Mouse (Mus musculus): Measurements from ENCODE around the gene Arntl2.

Arntl2 gene

DNA sequence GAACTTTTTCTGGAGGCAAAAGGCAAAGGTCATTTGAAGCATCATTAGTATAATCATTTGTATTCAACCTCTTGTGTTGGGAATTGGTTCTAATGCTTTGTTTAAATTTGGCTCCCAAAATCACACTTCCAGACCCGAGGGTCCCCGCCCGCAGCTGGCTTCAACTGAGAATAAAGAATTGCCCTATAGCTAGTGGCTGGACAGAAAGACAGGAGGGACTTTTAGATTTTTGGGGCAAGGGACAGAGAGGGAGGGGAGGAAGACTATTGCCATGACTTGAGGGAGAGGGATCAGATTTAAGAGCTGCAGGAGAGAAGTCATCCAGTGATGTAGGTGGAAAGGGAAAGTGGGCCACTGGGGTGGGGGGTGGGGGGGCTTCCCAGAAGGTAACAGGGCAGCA, 14.3 kb upstream of the Arntl2 start:
- DNase-seq (ENCODE audit: low spot score in 2 of 2), result no peak

DNA sequence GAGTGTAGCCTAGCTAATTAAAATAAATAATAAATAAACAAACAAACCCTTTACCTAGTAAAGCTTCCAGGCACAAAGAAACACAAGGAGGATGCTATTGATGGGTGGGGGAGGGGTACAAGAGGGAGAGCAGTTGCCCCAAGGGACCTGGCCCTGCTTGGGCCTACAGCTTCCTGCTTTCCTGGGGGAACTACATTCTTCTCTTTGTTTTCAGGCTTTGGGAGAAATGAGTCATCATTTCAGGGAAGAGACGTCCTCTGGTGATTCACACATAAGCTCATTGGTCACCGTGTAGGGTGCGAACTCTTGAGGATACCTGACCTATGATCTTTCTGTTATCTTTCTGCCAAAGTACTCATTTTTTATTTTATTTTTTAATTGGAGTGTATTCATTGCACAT, 2.3 kb upstream of the Arntl2 start:
- DNase-seq (ENCODE audit: low spot score in 2 of 2), result no peak

DNA sequence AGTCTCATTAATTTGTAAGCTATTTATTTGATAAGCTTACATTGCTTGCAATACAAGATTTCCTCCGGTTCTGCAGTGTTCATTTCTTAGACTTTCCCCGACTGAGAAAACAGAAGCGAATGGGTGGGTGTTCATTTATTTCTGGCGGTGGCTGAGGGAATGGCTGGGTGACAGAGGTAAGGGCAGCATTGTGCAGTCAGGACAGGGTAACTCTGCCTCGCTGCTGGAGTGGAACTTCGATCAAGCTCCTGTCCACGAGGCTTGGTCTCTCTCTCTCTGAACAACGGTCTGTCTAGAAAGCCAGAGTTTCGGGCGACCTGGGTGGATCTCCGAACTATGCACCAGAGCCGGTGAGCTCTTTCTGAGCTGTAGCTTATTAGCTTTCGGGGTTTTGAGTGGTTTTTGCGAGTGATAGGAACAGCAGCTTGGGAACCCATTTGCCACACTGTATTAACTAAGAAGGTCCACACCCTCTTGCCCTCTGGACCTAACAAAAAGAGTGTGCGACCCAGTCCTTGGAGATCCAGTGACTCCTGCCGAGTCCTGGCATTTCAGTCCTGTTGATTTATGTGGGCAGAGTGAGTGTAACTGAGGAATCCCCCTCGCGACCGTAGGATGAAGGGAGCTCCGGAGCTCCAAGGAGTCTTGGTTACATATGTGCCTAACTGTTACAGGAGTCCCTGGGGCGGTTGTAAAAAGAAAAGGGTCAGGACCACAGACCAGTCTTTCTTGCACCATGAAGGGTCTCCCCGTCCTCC, 510 bp upstream of the Arntl2 start:
- DNase-seq (ENCODE audit: low spot score in 2 of 2), result no peak

DNA sequence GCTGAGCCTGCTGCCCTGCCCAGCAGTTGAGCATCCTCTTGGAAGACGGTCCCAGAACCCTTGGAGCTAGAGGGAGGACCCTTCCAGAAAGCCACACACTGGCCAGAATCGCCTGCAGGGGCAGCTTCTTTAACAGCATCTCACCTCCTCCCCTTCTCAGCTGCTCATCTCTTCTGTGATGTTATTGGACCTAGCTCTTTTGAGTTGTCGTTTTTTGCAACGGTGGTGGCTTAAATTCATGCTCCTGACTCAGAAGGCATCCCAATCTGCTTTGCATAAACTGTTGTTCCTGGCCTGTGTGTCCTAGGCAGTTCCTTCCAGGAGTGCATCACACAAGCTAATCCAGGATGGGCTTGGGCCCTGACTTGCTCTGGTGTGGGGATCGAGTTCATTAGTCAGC, 1.6 kb downstream of the Arntl2 start:
- no peak for DNase-seq (ENCODE audit: low spot score in 2 of 2)

DNA sequence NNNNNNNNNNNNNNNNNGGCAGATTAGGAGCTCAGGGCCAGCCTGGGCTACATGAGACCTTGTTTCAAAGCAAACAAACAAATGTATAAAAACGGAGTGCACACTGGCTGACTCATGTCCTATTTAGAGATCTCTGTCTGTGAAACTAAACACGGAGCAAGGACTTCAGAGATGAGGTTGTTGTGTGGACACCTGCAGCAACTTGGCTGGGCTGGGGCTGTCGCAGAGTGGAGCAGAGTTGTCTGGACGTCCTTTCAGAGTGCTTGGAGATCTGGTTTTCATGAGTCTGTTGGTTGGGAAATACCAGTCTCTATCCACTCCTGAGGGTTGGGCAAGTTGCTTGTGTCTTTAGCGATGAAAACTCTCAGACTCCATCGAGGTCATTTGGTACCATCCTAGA, 14.1 kb downstream of the Arntl2 start:
- no peak for DNase-seq (ENCODE audit: low spot score in 2 of 2)

DNA sequence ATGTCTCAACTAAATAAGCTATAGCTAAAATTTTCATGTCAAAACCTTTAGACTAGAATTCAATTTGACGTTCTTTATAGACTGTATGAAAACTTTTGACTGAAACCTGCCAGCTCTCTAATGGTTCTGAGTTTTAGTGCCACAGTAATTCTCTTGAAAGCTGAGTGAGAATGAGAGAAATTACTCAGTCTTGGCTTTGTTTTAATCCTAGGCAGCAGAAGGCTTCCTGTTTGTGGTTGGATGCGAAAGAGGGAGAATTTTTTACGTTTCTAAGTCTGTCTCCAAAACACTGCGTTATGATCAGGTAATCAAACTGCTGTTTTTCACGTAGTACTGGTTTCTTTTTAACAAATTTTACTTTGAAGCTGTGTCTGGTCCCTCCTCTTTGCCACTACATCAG, 17.2 kb downstream of the Arntl2 start:
- DNase-seq (ENCODE audit: low spot score in 2 of 2), result no peak

DNA sequence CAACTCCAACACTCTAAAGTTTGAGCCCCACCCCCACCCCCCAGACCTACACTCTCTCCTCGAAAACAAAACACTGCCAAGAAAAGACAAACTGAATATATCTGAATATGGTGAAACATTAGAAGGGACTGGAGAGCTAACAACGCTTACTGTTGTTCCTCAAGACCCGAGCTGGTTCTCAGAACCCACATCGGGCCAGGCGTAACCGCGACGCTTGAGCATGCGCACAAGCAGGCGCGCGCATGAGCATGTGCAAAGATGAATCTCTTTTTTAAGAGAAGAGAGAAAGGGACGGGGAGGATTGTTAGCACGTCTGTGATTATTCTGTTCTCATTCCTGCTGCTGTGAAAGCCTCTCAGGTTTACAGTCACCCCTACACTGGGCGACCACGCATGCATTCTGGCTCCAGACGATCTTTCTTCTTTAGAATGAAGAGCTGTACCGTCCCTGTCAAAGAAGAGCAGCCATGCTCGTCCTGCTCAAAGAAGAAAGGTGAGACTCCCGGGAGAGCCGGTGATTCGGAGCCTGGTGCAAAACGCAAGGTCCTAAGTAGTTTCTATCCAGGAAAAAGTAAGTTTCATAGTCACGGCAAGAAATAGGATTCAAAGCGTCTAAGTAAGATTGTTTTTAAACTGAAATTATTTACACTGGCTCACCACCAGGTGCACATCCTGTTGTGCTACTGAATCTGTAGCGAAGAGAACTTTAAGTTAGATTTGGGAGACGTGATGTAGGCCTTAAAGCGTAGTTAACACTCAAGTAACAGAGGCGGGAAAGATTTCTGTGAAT, 24.5 kb downstream of the Arntl2 start:
- no peak for DNase-seq (ENCODE audit: low spot score in 2 of 2)

DNA sequence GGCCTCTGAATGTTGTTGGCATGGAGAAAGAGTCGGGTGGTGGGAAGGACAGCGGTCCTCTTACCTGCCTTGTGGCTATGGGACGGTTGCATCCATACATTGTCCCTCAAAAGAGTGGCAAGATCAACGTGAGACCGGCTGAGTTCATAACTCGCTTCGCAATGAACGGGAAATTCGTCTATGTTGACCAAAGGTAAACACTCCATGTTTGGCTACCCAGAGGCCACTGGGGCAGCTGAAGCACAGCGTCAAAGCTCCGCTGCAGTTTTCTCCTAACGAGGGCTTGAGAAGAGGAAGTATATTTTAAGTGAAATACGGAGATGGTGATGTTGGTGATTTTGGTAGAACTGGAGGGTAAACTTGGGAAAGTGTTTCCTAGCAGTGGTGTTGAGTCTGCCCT, 26.1 kb downstream of the Arntl2 start:
- no peak for DNase-seq (ENCODE audit: low spot score in 2 of 2)

DNA sequence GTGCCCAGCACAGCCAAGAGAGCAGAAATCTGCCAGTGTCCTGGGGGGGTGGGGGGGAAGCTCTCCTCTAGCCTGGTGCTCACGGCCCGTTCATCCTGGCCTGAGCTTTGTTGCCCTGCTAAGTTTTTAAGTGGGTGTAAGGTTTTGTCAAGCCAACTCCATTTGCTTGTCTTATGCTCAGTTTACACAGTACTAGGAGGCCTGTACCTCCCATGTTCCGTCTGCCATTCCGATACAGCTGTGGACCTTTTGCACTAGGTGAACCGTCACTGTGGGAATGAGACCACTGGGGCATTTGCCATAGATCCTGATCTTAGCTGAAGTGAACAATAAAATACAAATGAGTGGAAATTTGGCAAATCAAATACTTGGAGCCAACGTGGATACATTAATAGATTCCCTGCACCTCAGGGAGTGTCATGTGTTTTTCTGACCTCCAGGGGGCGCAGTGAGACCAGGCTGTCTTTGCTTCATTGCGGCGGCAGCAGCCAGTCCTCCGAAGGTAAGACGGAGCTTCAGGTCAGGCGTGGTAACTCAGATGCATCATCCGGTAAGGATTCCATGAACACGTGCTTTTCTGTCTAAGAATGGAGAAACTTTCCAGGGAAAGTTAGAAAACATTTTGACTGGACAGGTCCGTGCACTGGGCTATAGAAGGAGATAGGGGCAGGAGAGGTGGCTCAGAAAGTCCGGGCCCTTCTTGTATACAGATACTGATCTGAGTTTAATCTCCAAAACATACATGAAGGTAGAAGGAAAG, 29.1 kb downstream of the Arntl2 start:
- DNase-seq (ENCODE audit: low spot score in 2 of 2), result peak in 1 of 2 experiments; percentile 53

DNA sequence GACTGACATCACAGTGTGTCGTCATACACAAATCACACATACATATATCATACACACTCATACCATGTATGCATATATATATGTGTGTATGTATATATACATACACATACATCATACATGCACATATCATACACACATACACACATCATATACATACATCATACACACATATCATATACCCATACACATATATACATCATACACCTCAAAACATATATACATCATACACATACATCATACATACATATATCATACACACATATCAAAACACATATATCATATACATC, 29.6 kb downstream of the Arntl2 start:
- no peak for DNase-seq (ENCODE audit: low spot score in 2 of 2)

DNA sequence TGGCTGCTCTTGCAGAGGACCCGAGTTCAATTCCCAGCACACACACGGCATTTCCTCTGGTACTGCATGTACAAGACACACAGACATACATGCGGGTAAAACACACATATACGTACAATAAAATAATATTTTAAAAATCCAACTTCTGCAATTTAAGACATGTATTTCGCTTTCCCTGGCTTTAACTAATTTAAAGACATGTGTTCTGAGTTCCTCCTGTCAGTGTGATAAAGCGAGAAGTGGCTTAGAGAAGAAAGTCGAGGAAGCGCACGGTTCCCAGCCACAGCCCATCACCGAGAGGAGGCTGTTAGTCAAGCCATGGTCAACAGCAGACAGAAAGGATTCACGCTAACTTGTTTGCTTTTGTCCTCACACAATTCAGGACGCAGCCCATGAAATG, 35.5 kb downstream of the Arntl2 start:
- DNase-seq (ENCODE audit: low spot score in 2 of 2), result no peak

DNA sequence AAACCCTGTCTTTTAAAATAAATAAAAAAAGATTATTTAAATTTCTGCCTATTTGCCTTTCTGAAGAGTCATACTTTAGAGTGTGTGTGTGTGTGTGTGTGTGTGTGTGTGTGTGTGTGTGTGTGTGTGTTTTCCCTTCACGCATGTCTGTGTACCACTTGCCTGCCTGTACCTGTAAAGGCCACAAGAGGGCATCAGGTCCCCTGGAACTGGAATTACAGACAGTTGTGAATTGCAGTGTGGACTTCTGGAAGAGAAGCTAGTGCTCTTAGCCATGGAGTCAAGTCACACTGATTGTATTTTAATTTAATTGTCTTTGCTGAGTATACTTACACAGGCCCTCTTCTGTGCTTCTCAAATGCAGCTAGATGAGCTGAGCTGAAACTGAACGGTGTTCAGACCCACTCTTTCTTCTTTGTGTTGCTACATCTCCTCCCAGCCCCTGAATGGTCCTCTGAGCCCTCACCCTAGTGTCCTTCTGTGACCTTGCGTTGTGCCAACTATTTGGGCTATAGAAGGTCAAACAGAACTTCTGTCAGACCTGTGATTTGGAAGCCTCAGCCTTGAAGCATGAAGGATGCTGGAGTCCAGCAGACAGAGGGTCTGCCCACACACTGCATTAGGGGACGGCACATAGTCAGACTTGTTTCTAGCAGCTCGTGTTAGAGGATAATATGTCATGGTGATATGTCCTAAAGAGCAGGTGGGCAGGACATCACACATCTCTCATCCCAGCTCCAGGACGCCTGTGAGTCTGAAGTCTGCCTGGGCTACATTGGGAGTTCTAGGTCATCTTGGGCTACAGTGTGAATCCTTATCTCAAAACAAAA, 37.8 kb downstream of the Arntl2 start:
- peak; percentile 35 to 37 for DNase-seq (ENCODE audit: low spot score in 2 of 2)

DNA sequence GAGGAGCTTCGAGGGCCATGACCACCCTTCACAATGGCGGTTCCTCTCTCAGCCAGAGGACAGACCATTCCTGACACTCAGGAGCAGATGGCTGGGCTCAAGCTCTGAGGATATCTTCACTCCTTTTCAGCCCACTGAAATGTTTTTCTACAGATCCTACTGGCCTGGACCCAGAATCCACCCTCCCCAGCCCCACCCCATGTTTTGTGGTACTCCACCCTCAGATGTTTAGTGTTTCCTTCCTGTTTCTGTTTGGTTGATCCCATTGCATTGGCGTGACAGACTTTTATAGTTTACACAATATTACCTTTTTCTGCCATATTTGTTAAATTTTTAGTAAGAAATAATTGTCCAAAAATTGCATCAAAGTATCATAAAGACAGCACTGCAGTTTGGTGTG, 38.5 kb downstream of the Arntl2 start:
- DNase-seq (ENCODE audit: low spot score in 2 of 2), result no peak

DNA sequence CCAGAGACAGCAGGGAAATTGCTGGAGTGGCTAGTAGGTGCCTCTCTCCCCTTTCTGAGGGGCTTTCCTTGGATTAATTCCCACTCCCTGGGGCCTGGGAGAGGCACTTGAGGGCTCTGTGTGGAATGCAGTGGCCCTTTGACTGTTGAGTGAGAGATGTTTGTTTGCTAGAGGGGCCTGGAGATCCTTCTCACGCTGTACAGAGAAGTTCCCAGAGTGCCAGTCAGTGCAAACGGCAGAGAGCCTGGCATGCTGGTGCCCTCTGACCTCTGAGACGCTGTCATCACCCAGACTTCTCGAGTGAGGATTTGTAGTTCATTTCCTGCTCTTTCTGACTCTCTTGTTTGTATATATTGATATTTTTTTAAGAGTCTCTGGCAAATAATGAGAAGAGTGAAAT, 39.9 kb downstream of the Arntl2 start:
- no peak for DNase-seq (ENCODE audit: low spot score in 2 of 2)

DNA sequence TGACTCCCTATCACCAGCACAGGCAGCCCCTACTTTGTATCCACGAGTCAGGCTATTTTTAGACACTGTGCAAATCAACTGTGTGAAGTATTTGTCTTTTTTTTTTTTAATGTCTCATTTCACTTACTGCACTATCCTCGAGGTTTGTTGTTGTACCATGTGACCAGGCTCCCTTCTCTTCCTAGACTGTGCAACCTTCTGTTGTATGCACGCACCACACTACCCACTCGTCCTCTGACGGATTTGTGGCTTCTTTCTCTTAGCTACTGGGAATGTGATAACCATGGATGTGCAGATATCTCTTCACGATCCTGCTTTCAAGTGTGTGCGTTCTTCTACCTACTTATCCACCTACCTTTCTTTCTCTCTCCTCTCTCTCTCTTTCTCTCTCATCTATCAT, 41.5 kb downstream of the Arntl2 start:
- DNase-seq (ENCODE audit: low spot score in 2 of 2), result no peak

DNA sequence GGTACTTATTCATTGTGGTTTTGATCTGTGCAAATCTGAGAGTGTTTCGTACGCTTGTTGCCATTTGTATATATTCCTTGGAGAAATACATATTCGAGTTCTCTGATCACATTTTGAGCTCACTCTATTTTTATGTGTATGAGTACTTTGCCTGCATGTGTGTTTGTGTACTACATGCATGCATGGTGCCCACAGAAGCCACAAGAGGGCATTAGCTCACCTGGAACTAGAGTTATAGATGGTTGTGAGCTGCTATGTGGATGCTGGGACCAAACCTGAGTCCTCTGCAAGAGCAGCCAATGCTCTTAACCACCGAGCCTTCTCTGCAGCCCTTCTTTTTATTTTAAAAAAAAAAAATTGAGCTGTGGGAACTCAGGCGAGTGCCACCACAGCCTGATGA, 42.5 kb downstream of the Arntl2 start:
- DNase-seq (ENCODE audit: low spot score in 2 of 2), result no peak

DNA sequence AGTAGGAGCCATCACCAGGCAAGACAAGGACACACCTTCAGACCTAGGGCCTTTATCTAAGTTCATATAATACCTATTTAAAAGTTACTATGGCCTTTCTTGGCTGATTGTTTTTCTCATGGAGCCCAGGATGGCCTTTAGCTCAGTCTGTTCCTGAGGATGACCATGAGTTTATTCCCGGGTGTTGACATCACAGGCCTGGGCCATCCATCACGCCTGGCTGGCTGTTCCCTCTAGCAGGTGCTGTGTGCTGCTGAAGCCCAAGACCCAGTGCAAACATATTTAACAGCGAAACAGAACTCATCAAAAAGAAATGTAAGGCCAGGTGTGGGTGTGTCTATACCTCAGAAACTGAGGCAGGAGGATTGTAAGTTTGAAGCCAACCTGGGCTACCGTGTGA, 43.0 kb downstream of the Arntl2 start:
- DNase-seq (ENCODE audit: low spot score in 2 of 2), result no peak

DNA sequence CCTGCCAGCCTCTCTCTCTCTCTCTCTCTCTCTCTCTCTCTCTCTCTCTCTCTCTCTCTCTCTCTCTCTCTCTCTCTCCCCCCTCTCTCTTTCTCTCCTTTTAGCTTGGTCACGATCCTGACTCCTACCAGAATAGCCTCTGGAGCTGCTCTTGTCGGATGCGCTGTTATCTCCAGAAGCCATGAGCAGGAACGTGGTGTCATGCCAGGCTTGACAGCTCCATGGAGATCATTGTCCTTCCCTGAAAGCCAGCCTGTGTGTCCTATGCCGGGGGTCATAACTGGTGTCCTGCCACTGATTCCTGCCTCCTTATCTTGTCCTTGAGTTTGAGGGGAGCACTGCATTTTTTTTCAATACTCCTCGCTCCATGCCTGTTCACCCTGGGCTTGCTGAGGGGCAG, 49.0 kb downstream of the Arntl2 start:
- DNase-seq (ENCODE audit: low spot score in 2 of 2), result no peak

DNA sequence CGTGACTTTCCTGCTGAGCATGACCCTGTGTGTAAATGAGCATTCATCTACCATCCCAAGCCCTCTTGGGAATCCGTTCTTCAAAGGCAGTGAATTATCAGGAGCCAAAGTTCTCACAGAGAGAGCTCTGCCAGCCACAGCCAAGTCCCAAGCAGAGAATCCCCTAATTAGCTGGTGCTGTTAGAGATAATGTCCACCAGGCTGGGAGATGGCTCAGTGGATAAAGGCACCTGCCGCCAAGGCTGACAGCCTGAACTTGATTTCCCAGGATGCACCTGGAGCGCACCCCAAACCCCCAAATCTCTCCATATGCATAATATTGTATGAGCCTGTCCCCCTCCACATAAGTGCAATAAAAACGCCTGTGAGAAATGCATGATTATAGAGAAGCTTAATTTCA, 49.5 kb downstream of the Arntl2 start:
- DNase-seq (ENCODE audit: low spot score in 2 of 2), result no peak

DNA sequence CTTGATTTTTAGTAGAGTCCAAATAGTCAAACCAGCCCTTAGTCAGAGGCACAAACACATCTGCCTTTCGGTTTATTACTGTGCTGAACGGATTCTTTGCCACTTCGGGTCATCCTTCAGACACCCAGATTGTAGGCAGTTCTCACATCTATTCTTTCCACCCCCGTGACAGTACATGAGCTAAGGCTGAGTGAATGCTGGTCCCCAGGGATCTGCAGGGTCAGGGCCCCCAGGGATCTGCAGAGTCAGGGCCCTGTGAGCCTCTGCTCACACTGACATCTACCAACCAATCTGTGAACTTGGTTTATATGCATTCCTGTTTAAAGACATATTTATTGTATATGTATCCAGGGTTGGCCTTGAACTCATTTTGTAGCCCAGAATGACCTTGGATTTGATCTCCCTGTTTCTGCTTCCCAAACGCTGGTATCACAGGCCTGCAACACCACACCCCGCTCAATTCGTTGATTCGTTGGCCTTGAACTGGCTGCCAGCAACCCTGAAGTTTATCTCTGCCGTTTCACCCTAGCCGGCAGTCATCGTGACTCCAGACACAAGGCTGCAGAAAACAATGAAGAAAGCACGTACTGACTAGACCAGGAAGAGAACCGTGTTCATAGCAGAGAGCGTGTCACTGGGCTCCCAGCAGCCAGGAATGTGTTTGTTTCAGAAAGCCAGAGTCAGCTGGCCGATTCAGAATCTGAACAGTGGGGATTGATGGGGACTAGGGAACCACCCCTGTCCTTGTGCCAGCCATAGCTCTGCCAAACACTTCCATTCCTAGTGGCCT, 50.3 kb downstream of the Arntl2 start:
- DNase-seq (ENCODE audit: low spot score in 2 of 2), result no peak

DNA sequence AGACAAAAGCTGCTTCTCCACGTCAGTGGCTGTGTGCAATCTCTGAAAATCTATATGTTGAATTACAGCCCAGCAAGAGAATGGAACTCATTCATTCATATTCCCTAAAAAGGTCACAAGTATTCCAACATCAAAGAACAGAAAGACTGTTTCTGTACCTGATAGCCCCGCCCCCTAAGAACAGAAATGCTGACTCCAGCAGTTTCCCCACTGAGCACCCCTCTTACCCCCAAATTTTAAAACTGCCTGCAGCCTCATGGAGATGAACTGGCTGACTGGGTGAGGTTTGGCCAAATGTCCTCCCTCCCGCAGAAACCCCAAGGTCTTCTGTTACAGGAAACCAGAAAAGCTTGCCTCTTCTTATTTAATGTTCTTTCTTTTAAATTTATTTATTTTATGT, 51.5 kb downstream of the Arntl2 start:
- no peak for DNase-seq (ENCODE audit: low spot score in 2 of 2)

Measured in frontal cortex, postnatal 14 days (tissue).